8 mouse cellular contexts compared by ENCODE assay signal in the genomic region with DNA sequence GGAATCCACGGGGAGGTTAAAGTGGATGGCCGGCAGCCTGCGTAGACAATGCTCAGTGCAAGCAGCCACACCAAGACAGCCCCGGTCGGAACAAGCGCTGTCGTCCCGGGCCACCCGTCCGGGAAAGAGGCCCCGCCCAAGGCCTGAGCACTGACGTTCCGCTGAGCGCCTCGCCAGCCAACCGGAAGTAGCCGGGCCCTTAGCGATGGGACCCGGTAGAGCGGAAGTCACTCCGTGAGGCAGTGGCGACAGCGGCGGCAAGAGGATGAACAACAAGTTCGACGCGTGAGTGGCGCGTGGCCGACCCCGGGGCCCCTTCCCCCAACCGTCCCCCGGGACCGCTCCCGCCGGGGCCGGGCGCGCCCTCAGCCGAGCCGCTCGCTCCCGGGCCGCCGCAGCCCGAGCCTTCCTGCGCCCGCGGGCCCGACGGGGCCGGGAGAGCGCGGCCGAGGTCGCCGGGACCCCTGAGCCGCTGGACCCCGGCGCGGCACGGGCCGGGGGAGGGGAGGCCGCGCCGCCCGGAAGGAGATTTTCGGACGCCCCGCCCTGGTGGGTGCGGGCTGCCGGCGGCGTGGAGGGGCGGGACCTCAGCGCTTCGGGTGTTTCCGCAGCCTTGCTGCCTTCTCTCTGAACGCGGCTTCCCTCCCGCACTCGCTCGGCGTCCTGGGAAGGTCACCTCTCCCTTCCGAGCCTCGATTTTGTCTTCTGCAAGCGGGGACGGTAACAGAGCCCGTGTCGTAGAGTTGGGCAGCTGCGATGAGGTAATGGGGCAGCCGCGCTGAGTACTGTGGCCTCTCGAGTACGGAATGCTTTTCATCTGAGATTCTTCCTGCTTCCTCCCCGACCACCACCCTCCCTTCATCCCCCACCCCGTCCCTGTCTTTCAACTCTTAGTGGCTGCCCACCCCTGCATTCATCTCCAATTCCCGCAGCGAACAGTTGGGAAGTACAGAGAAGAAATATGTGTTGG. TPM values are rescaled to one million over a fixed set of nuclear protein-coding genes. Genes with fewer than 3 reads are reported as not detected.
DNase-seq lines count a peak whose midpoint lies in the region; ATAC-seq and TF ChIP-seq lines count a peak whose summit lies in the region.

A gene (plus strand): TSS at position 180 of the 970 bp plus-strand sequence.

- H3K9ac ChIP-seq in heart, embryonic 15.5 days = peak within 1 kb of the TSS; percentile 99
- peak within 1 kb of the TSS; percentile 99 for H3K9ac ChIP-seq in liver, embryonic 14.5 days (replicated peaks)
- peak within 1 kb of the TSS; percentile 90 for H3K9ac ChIP-seq in neural tube, embryonic 11.5 days (ENCODE audit: low read length)
- H3K9ac ChIP-seq in stomach, postnatal 0 days (ENCODE audit: low read length) = peak within 1 kb of the TSS; percentile 98

- no peak for TF ChIP-seq EP300 in liver, embryonic 14.5 days (IDR thresholded peaks at IDR 0.05; ENCODE audit: low read depth)
- no peak for TF ChIP-seq EP300 in stomach, postnatal 0 days (optimal IDR thresholded peaks at IDR 0.05)

- peak within 1 kb of the TSS; percentile 60 for H3K4me3 ChIP-seq in forebrain, embryonic 10.5 days
- H3K4me3 ChIP-seq in heart, embryonic 15.5 days = peak within 1 kb of the TSS; percentile 96
- peak within 1 kb of the TSS; percentile 93 to 95 for H3K4me3 ChIP-seq in liver, embryonic 14.5 days (ENCODE audit: insufficient read depth in 1 of 2, low read depth in 2 of 2, low read length in 2 of 2)
- H3K4me3 ChIP-seq in neural tube, embryonic 11.5 days (ENCODE audit: low read depth, low read length) = peak within 1 kb of the TSS; percentile 76
- H3K4me3 ChIP-seq in stomach, postnatal 0 days (ENCODE audit: low read depth, low read length) = peak within 1 kb of the TSS; percentile 71

- peak within 1 kb of the TSS; percentile 70 for H3K4me2 ChIP-seq in heart, embryonic 15.5 days
- peak within 1 kb of the TSS; percentile 88 for H3K4me2 ChIP-seq in liver, embryonic 14.5 days (ENCODE audit: low read depth)
- H3K4me2 ChIP-seq in neural tube, embryonic 11.5 days (ENCODE audit: low read depth) = peak within 1 kb of the TSS; percentile 62
- H3K4me2 ChIP-seq in stomach, postnatal 0 days (replicated peaks; ENCODE audit: low read depth) = peak within 1 kb of the TSS; percentile 76

- peaks cover 2% of the 10 kb centered on the region; the same call in 1 of the 2 replicates for H3K27me3 ChIP-seq in forebrain, embryonic 10.5 days (ENCODE audit: poor library complexity, severe bottlenecking)
- H3K27me3 ChIP-seq in heart, embryonic 15.5 days = peaks cover 4% of the 10 kb centered on the region; the same call in 1 of the 2 replicates
- H3K27me3 ChIP-seq in liver, embryonic 14.5 days (ENCODE audit: control insufficient read depth, insufficient read depth, low read length) = no peaks in the 10 kb centered on the region
- H3K27me3 ChIP-seq in neural tube, embryonic 11.5 days (ENCODE audit: control insufficient read depth, insufficient read depth, low read length) = no peaks in the 10 kb centered on the region
- H3K27me3 ChIP-seq in stomach, postnatal 0 days (ENCODE audit: control insufficient read depth, insufficient read depth, low read length) = no peaks in the 10 kb centered on the region

- H3K27ac ChIP-seq in forebrain, embryonic 10.5 days = peak within 1 kb of the TSS; percentile 99
- H3K27ac ChIP-seq in heart, embryonic 15.5 days = peak within 1 kb of the TSS; percentile 100
- H3K27ac ChIP-seq in liver, embryonic 14.5 days = peak within 1 kb of the TSS; percentile 94
- H3K27ac ChIP-seq in neural tube, embryonic 11.5 days (ENCODE audit: low read depth, low read length) = peak within 1 kb of the TSS; percentile 97
- H3K27ac ChIP-seq in stomach, postnatal 0 days (replicated peaks) = peak within 1 kb of the TSS; percentile 100

- WGBS in forebrain, embryonic 10.5 days = under 1% methylated on average over 94 of the region's 99 CpGs
- under 1% methylated on average over 87 of the region's 99 CpGs for WGBS in heart, embryonic 15.5 days
- WGBS in liver, embryonic 14.5 days (ENCODE audit: insufficient replicate concordance) = under 1% methylated on average over 91 of the region's 99 CpGs
- under 1% methylated on average over 57 of the region's 99 CpGs for WGBS in neural tube, embryonic 11.5 days
- WGBS in stomach, postnatal 0 days = 1% methylated on average over 69 of the region's 99 CpGs

- peaks cover 24% of the 10 kb centered on the region for H3K36me3 ChIP-seq in forebrain, embryonic 10.5 days (replicated peaks)
- no peaks in the 10 kb centered on the region; the same call in 1 of the 2 replicates for H3K36me3 ChIP-seq in heart, embryonic 15.5 days
- H3K36me3 ChIP-seq in liver, embryonic 14.5 days (replicated peaks; ENCODE audit: control insufficient read depth, insufficient read depth, low read depth) = peaks cover 5% of the 10 kb centered on the region; the same call in 1 of the 2 replicates
- no peaks in the 10 kb centered on the region for H3K36me3 ChIP-seq in neural tube, embryonic 11.5 days (ENCODE audit: control insufficient read depth, insufficient read depth, low read length)
- H3K36me3 ChIP-seq in stomach, postnatal 0 days (ENCODE audit: control insufficient read depth, insufficient read depth, low read length) = no peaks in the 10 kb centered on the region

- TF ChIP-seq CTCF in liver, embryonic 14.5 days (IDR thresholded peaks at IDR 0.05; ENCODE audit: low read depth) = 0 out of 2 replicates have a peak, but pooled peaks have one; percentile 20
- peak; percentile 32; the same call in 1 of the 2 replicates for TF ChIP-seq CTCF in stomach, postnatal 0 days (IDR thresholded peaks at IDR 0.05; ENCODE audit: low read depth)

- peaks cover 36% of the 10 kb centered on the region for H3K4me1 ChIP-seq in forebrain, embryonic 10.5 days
- H3K4me1 ChIP-seq in heart, embryonic 15.5 days (replicated peaks) = peaks cover 32% of the 10 kb centered on the region
- H3K4me1 ChIP-seq in liver, embryonic 14.5 days (replicated peaks; ENCODE audit: control insufficient read depth in 2 of 2, insufficient read depth in 2 of 2, low read length in 1 of 2) = peaks cover 16 to 25% of the 10 kb centered on the region in 2 experiments
- H3K4me1 ChIP-seq in neural tube, embryonic 11.5 days (ENCODE audit: control insufficient read depth, insufficient read depth, low read length) = peaks cover 13% of the 10 kb centered on the region
- H3K4me1 ChIP-seq in stomach, postnatal 0 days (replicated peaks; ENCODE audit: control insufficient read depth, insufficient read depth) = peaks cover 10% of the 10 kb centered on the region; the same call in 1 of the 2 replicates

- peak; percentile 97 for ATAC-seq in heart, embryonic 15.5 days (replicated peaks; ENCODE audit: insufficient number of reproducible peaks, insufficient read depth, low FRiP score, low read depth)
- ATAC-seq in liver, embryonic 14.5 days (ENCODE audit: insufficient read depth) = peak; percentile 98
- peak; percentile 97 for ATAC-seq in neural tube, embryonic 11.5 days (ENCODE audit: insufficient read depth, low FRiP score, low TSS enrichment)
- peak; percentile 97 for ATAC-seq in stomach, postnatal 0 days (ENCODE audit: low FRiP score, low TSS enrichment)

- DNase-seq in CD8-positive naive resting alpha-beta T cell, adult 2 months (ENCODE audit: low read depth in 2 of 2, low spot score in 2 of 2) = peak; percentile 86 to 87
- DNase-seq in c-Kit-positive CD71-negative TER-119-negative erythroid progenitor cells, embryonic 14.5 days (ENCODE audit: low read depth) = peak; percentile 90
- DNase-seq in forebrain, embryonic 10.5 days (ENCODE audit: extremely low spot score, low spot score) = peak; percentile 95
- DNase-seq in kidney, postnatal 25 days = peak; percentile 94 to 98
- DNase-seq in liver, embryonic 14.5 days (ENCODE audit: low read depth in 3 of 3, low spot score in 3 of 3) = peak; percentile 86 to 89 (median 87)
- peak; percentile 97 for DNase-seq in neural tube, embryonic 11.5 days (ENCODE audit: low spot score)
- peak; percentile 96 for DNase-seq in stomach, postnatal 0 days (ENCODE audit: low spot score)

- H3K9me3 ChIP-seq in forebrain, embryonic 10.5 days = no peaks in the 10 kb centered on the region
- H3K9me3 ChIP-seq in heart, embryonic 15.5 days (replicated peaks) = no peaks in the 10 kb centered on the region
- H3K9me3 ChIP-seq in liver, embryonic 14.5 days (ENCODE audit: control insufficient read depth, low read length) = no peaks in the 10 kb centered on the region
- H3K9me3 ChIP-seq in neural tube, embryonic 11.5 days (ENCODE audit: control insufficient read depth, low read length) = no peaks in the 10 kb centered on the region
- no peaks in the 10 kb centered on the region for H3K9me3 ChIP-seq in stomach, postnatal 0 days (ENCODE audit: control insufficient read depth, low read length)

RNA-seq across cellular contexts. Expression of the gene that starts here (rescaled TPM):
- polyA plus RNA-seq in forebrain, embryonic 10.5 days (2016; fragmentation: Nextera tagmentation; extraction: Ambion mirVana) = 162 and 168 TPM in 2 replicates
- 99.0 and 106 TPM in 2 replicates for polyA plus RNA-seq in heart, embryonic 15.5 days (2015; fragmentation: Nextera tagmentation; extraction: Ambion mirVana)
- polyA plus RNA-seq in liver, embryonic 14.5 days (2012; rRNA removed) = 18.9 and 34.8 TPM in 2 replicates
- 54.9 and 59.7 TPM in 2 replicates for polyA plus RNA-seq in liver, embryonic 14.5 days (2014; fragmentation: Nextera tagmentation; extraction: Ambion mirVana)
- 129 and 135 TPM in 2 replicates for polyA plus RNA-seq in neural tube, embryonic 11.5 days (2014; fragmentation: Nextera tagmentation; extraction: Ambion mirVana)
- polyA plus RNA-seq in stomach, postnatal 0 days (2015; fragmentation: Nextera tagmentation; extraction: Ambion mirVana) = 128 and 135 TPM in 2 replicates

Comparison
In these comparisons a context has a peak if more than half of its experiments do, and no peak if none do; other contexts are left out.
1. Peak in every context shown above with its lines: DNase-seq, ATAC-seq, H3K4me3 ChIP-seq and H3K27ac ChIP-seq.